Mouse (Mus musculus): ENCODE data around the gene Selenos. TPM values are rescaled to one million over a fixed set of nuclear protein-coding genes. Genes with fewer than 3 reads are reported as not detected.
"Not testable (repeated sequence)": the region's sequence is repeated elsewhere in the genome, so short reads cannot be mapped to it uniquely, and the experiment has no call there.

Gene Selenos
- total RNA-seq (2014; fragmentation: Nextera tagmentation): 38.0 and 42.2 TPM in 2 replicates
- total RNA-seq (2017): 44.9 and 47.5 TPM in 2 replicates

GRCm38 (mm10) chr7:66079364-66080230, at the start of gene Selenos:
Gene Selenos, plus strand, starts transcription at chr7:66079649.
- ATAC-seq (replicated peaks; ENCODE audit: low FRiP score, low TSS enrichment, poor library complexity, severe bottlenecking): peak; percentile 98

- ATAC-seq (replicated peaks; ENCODE audit: low FRiP score, low TSS enrichment, poor library complexity, severe bottlenecking): no peak
These were observed 42.6 kb upstream of the Selenos start for GRCm38 (mm10) chr7:66036809-66037208.

- ATAC-seq (replicated peaks; ENCODE audit: low FRiP score, low TSS enrichment, poor library complexity, severe bottlenecking): no peak
These were observed 41.2 kb upstream of the Selenos start for GRCm38 (mm10) chr7:66038261-66038660.

- no peak for ATAC-seq (replicated peaks; ENCODE audit: low FRiP score, low TSS enrichment, poor library complexity, severe bottlenecking)
These were observed 40.7 kb upstream of the Selenos start for GRCm38 (mm10) chr7:66038730-66039129.

GRCm38 (mm10) chr7:66040026-66040814, 39.2 kb upstream of the Selenos start:
- peak; percentile 57 for ATAC-seq (replicated peaks; ENCODE audit: low FRiP score, low TSS enrichment, poor library complexity, severe bottlenecking)

GRCm38 (mm10) chr7:66043552-66044459, 35.6 kb upstream of the Selenos start, which contains the start of gene Gm45213:
Gene Gm45213, plus strand, starts transcription at chr7:66043602.
- ATAC-seq (replicated peaks; ENCODE audit: low FRiP score, low TSS enrichment, poor library complexity, severe bottlenecking): no peak

GRCm38 (mm10) chr7:66044617-66045016, 34.8 kb upstream of the Selenos start:
- ATAC-seq (replicated peaks; ENCODE audit: low FRiP score, low TSS enrichment, poor library complexity, severe bottlenecking): no peak

- ATAC-seq (replicated peaks; ENCODE audit: low FRiP score, low TSS enrichment, poor library complexity, severe bottlenecking): no peak
These were observed 32.2 kb upstream of the Selenos start for GRCm38 (mm10) chr7:66046921-66047918.

GRCm38 (mm10) chr7:66047975-66048374, 31.5 kb upstream of the Selenos start:
- ATAC-seq (replicated peaks; ENCODE audit: low FRiP score, low TSS enrichment, poor library complexity, severe bottlenecking): no peak

- ATAC-seq (replicated peaks; ENCODE audit: low FRiP score, low TSS enrichment, poor library complexity, severe bottlenecking): no peak
These were observed 30.8 kb upstream of the Selenos start for GRCm38 (mm10) chr7:66048446-66049230.

- no peak for ATAC-seq (replicated peaks; ENCODE audit: low FRiP score, low TSS enrichment, poor library complexity, severe bottlenecking)
These were observed 25.4 kb upstream of the Selenos start for GRCm38 (mm10) chr7:66053946-66054483.

- ATAC-seq (replicated peaks; ENCODE audit: low FRiP score, low TSS enrichment, poor library complexity, severe bottlenecking): not testable (repeated sequence)
These were observed 24.1 kb upstream of the Selenos start for GRCm38 (mm10) chr7:66055356-66055755.

- no peak for ATAC-seq (replicated peaks; ENCODE audit: low FRiP score, low TSS enrichment, poor library complexity, severe bottlenecking)
These were observed 20.7 kb upstream of the Selenos start, which contains the start of gene Snrpa1 for GRCm38 (mm10) chr7:66058703-66059102. Gene Snrpa1, plus strand, starts transcription at chr7:66059003.

- ATAC-seq (replicated peaks; ENCODE audit: low FRiP score, low TSS enrichment, poor library complexity, severe bottlenecking): peak; percentile 89
These were observed 19.1 kb upstream of the Selenos start for GRCm38 (mm10) chr7:66060066-66060956.

- ATAC-seq (replicated peaks; ENCODE audit: low FRiP score, low TSS enrichment, poor library complexity, severe bottlenecking): 0 out of 2 replicates have a peak, but pooled peaks have one; percentile 18
These were observed 18.4 kb upstream of the Selenos start for GRCm38 (mm10) chr7:66061057-66061456.

GRCm38 (mm10) chr7:66076411-66076810, 3.0 kb upstream of the Selenos start:
- ATAC-seq (replicated peaks; ENCODE audit: low FRiP score, low TSS enrichment, poor library complexity, severe bottlenecking): no peak

Data from megakaryocyte-erythroid progenitor cell, adult 5-6 weeks (primary cell).